Mouse (Mus musculus) adrenal gland, postnatal 36 days (tissue): ENCODE results near the gene Lpgat1. TPM values are rescaled to one million over a fixed set of nuclear protein-coding genes. Genes with fewer than 3 reads are reported as not detected.

Experiments
- DNase-seq, 2 experiments: peaks; one replicate each; pipeline ENCODE4 v3.0.0; 2021; ENCODE audit warnings: mixed read lengths in 1 of 2
- total RNA-seq, 2 experiments: library from RNA; stranded (reverse); gene quantifications; 2 replicates each; pipeline ENCODE4 v1.2.3; 2021

The Lpgat1 gene
- total RNA-seq, 2 experiments from 2014 or later = 53.2 to 91.7 TPM

DNA sequence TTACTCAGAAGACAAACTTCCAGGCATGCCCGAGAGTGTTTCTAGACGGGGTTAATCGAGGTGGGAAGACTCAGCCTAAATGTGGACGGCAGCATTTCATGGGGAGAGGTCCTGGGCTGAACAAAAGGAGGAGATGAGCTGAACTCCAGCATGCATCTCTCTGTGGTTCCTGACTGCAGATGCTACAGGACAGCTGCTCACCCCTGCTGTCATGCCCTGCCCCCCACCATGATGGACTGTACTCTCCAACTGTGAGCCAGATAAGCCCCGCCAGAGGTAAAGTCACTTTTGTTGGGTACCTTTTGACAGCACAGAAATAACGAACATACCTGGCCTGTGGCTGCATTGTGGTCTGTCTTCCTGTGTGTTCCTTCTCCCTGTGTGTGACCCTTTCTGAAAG, 88.2 kb downstream of the Lpgat1 start:
- DNase-seq = no peak

- no peak for DNase-seq
Measured at GRCm38 (mm10) chr1:191806740-191807139, 89.1 kb downstream of the Lpgat1 start.

GRCm38 (mm10) chr1:191807979-191808378, 90.3 kb downstream of the Lpgat1 start:
- DNase-seq = no peak

GRCm38 (mm10) chr1:191808688-191809223, 91.1 kb downstream of the Lpgat1 start:
- peak; percentile 32 to 58 for DNase-seq

GRCm38 (mm10) chr1:191811774-191812173, 94.1 kb downstream of the Lpgat1 start:
- no peak for DNase-seq

DNA sequence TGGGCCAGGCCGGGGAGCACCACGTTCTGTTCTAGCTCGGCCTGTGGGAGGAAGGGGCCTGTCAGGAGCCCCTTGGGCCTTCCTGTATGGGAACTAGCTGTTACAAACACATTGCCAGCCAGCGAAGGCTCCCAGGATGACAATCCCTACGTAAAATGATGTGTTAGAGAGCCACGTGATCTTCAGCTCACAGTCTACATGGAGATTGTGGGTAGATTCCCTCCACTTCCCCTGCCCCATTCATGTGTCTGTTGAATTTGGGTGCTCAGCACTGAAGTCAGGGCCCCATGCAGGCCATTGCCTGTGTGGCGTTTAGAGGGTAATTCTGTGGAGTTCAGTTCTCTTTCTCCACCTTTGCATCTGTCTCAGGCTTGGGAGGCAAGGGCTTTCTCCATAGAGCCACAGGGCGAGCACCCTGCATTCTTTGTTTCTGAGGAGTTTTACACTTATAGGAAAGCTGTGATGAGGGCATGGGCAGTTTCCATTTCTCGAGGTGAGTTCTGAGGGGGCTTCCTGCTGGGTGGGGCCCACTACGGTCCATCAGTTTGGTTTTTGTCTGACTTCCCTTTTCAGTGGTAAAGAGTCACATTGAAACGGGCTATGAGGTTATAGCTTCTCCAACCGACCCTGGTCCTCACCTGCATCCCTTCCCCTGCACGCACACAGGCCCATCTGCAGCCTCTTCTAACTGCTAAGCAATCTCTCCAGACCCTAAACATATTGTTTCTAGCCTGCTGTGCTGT, 95.5 kb downstream of the Lpgat1 start:
- no peak for DNase-seq

GRCm38 (mm10) chr1:191814240-191814639, 96.6 kb downstream of the Lpgat1 start:
- DNase-seq = no peak

- DNase-seq = no peak
Measured at GRCm38 (mm10) chr1:191814935-191815334, 97.3 kb downstream of the Lpgat1 start.

DNA sequence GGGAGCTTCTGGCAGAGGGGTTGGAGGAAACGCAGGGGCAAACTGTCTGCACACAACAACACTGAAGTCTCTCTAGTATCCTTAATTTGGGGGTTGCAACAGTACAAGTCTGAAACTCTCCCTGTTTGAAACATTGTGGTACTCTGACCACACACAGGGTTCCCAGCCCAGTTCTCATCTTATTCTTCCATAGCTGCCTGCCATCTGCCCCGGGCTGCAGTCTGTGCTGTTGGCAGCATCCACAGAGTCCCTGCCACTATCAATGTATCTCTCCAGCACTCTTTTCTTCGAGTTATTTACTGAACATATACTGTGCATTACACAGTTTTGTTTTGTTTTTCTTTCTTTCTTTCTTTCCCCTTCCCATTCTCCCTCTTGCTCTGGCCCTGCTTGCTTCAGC, 99.0 kb downstream of the Lpgat1 start:
- no peak for DNase-seq

DNA sequence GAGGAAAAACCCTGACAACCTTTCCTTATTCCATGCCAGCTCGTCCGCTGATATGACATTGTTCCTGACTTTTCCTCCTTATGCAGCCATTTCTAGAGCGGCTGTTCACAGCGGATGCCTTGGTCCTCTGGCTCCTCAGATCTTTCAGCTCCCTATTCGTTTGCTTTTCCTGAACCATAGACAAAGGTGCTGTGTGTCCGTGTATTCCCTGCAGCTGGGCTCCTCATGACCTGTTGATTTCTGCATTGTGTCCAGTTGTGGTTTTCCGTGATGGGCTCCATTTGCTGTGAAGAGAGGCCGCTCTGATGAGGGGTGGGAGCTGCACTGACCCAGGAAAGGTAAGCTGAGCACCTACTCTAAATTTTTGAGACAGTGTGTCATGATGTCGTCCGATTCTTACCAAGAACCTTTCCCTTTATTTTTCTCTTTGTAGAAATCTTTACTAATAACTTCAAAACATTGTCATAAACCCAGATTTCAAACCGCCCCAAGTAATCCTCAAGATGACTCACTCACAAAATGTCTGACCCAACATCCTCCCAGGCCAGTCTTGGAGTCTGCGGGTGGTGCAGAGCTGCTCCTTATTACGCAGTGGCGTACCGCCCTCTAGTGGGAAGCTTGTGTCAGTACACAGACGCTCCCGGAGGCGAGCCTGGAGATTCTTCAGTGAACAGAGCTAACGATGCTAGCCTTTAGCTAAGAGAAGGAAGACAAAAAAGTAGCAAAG, 99.9 kb downstream of the Lpgat1 start:
- DNase-seq = peak; percentile 90 to 91

DNA sequence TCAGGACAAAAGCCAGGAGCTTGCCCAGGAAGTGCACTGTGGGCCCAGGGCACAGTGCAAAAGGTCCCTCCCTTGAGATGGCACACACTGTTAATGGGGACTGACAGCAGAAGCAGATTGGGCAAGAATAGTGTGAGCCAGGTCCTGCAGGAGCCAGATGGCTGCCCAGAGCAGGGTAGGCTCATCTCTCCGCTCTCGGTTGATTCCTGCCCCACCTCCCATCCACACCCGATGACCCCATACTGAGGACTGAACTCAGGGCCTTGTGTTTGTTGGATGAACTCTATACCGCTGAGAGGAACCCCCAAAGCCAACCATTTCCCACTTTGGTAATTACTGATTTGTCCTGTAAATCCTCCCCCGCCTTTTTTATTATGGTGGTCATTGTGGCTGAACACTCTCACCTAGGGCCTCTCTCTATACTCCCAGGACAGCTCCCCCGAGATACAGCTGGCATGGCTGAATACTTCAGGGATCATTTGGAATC, 100.6 kb downstream of the Lpgat1 start:
- DNase-seq = no peak

DNA sequence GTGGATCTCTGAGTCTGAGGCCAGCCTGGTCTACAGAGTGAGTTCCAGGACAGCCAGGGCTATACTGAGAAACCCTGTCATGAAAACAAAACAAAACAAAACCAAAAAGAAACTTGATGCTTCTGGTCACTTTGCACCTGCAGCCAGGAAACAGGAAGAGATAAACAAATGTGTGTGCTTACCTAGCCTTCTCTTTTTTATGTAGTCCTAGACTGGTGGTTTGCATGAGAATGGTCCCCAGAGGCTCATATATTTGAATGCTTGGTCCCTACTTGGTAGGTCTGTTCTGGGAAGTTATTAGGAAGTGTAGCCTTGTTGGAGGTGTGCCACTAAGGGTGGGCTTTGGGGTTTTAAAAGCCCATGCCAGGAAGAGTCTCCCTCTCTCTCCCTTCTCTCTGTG, 101.4 kb downstream of the Lpgat1 start:
- no peak for DNase-seq

- DNase-seq = no peak
Measured at GRCm38 (mm10) chr1:191820951-191821325, 103.3 kb downstream of the Lpgat1 start.

GRCm38 (mm10) chr1:191821326-191822091, 103.9 kb downstream of the Lpgat1 start, which contains the start of gene Nek2:
Nek2 (plus strand) TSS chr1:191821444.
- peak; percentile 97 to 98 for DNase-seq

GRCm38 (mm10) chr1:191829124-191829523, 111.5 kb downstream of the Lpgat1 start:
- no peak for DNase-seq

DNA sequence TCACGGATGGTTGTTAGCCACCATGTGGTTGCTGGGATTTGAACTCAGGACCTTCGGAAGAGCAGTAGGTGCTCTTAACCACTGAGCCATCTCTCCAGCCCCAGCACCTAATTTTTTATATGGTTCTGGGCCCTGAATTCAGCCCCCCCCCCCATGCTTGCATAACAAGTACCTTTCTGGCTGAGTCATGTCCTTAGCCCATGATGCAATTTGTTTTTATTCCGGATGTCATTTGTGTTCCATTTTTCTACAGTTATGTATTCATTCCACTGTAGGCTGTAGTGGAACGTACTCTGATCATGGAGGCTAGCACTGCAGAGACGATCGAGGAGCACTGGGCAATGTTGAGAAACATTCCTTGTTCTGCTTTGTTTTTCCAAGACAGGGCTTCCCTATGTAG, 115.8 kb downstream of the Lpgat1 start:
- no peak for DNase-seq

Other genes starting within 250 kb of the Lpgat1 start
- 1 to 10 TPM; 2.1 to 2.5 TPM for gene Dtl, start 142.3 kb upstream of the Lpgat1 start, total RNA-seq
- 10 to 100 TPM; 21.8 to 30.2 TPM for gene Ints7, start 142.2 kb upstream of the Lpgat1 start, total RNA-seq
- gene Nek2, start 103.6 kb downstream of the Lpgat1 start, total RNA-seq = 1 to 10 TPM; 1.9 to 4.1 TPM
- gene Slc30a1, start 188.9 kb downstream of the Lpgat1 start, total RNA-seq = 10 to 100 TPM; 20.3 to 21.2 TPM